Mouse (Mus musculus) myocyte (in vitro differentiated cells): ENCODE data around the gene Sec16b.

Experiments
- CEBPB ChIP-seq: IDR thresholded peaks from 2 replicates; pipeline ENCODE4 v1.6.1; 2011; ENCODE audit warnings: mild to moderate bottlenecking, moderate library complexity; ENCODE audit not compliant: poor library complexity, insufficient read depth, severe bottlenecking
- MAX ChIP-seq: IDR thresholded peaks from one replicate; pipeline ENCODE4 v1.6.1; 2011; ENCODE audit warnings: low read depth, mild to moderate bottlenecking, control low read depth
- MYOG ChIP-seq, 3 experiments: IDR thresholded peaks; one replicate each; pipeline ENCODE4 v1.6.1; 2011; ENCODE audit warnings: control low read depth in 2 of 3, low read depth in 2 of 3, mild to moderate bottlenecking in 2 of 3; ENCODE audit not compliant: insufficient read length in 2 of 3, control insufficient read depth in 1 of 3, insufficient read depth in 1 of 3
- POLR2A ChIP-seq: IDR thresholded peaks from one replicate; pipeline ENCODE4 v1.6.1; 2011; ENCODE audit warnings: low read depth, mild to moderate bottlenecking, control low read depth, moderate library complexity; ENCODE audit not compliant: insufficient read length
- TCF12 ChIP-seq: IDR thresholded peaks from one replicate; pipeline ENCODE4 v1.6.1; 2011; ENCODE audit warnings: mild to moderate bottlenecking, control low read depth; ENCODE audit not compliant: poor library complexity, insufficient read depth, severe bottlenecking
- USF1 ChIP-seq: IDR thresholded peaks from one replicate; pipeline ENCODE4 v1.6.1; 2011; ENCODE audit warnings: low read depth, mild to moderate bottlenecking, control low read depth, moderate library complexity

- TF ChIP-seq POLR2A (no peak), USF1 (no peak), TCF12 (no peak), MAX (no peak), MYOG (IDR thresholded peaks at IDR 0.05; ENCODE audit: control insufficient read depth in 1 of 3, insufficient read depth in 1 of 3, insufficient read length in 2 of 3, low read depth in 2 of 3) (no peak), CEBPB (no peak)
Observed at GRCm38 (mm10) chr1:157474865-157475264, 31.7 kb upstream of the Sec16b start.
